Mouse (Mus musculus) intestine, embryonic 15.5 days (tissue): ENCODE measurements around the gene Camta1. TPM values are rescaled to one million over a fixed set of nuclear protein-coding genes. Genes with fewer than 3 reads are reported as not detected.
"Not testable (repeated sequence)": the region's sequence is repeated elsewhere in the genome, so short reads cannot be mapped to it uniquely, and the experiment has no call there.

Experiments used
- ATAC-seq: fragments of 200-750 bp; cut with Nextera tagmentation; 2 replicates; pipeline ENCODE4 v1.8.0; 2017; ENCODE audit warnings: moderate TSS enrichment, moderate library complexity
- H3K27ac ChIP-seq: fragments of 300-500 bp; sonication (generic); 2 replicates; pipeline ENCODE4 v1.5.1; 2015; ENCODE audit warnings: mild to moderate bottlenecking, inconsistent platforms
- H3K27me3 ChIP-seq: fragments of 300-500 bp; sonication (generic); replicated peaks from 2 replicates; pipeline ENCODE4 v1.6.1; 2015; ENCODE audit warnings: inconsistent platforms
- H3K36me3 ChIP-seq: fragments of 300-500 bp; sonication (generic); 2 replicates; pipeline ENCODE4 v1.6.1; 2015; ENCODE audit warnings: inconsistent platforms
- H3K4me1 ChIP-seq: fragments of 300-500 bp; sonication (generic); replicated peaks from 2 replicates; pipeline ENCODE4 v1.6.1; 2015; ENCODE audit warnings: inconsistent platforms
- H3K4me2 ChIP-seq: fragments of 300-500 bp; sonication (generic); replicated peaks from 2 replicates; pipeline ENCODE4 v1.6.1; 2015; ENCODE audit warnings: mild to moderate bottlenecking, inconsistent platforms
- H3K4me3 ChIP-seq: fragments of 300-500 bp; sonication (generic); replicated peaks from 2 replicates; pipeline ENCODE4 v1.5.1; 2015; ENCODE audit warnings: inconsistent platforms
- H3K9ac ChIP-seq: fragments of 300-500 bp; sonication (generic); 2 replicates; pipeline ENCODE4 v1.6.1; 2015; ENCODE audit warnings: inconsistent platforms
- H3K9me3 ChIP-seq: fragments of 300-500 bp; sonication (generic); 2 replicates; pipeline ENCODE4 v1.6.1; 2016; ENCODE audit warnings: inconsistent platforms
- WGBS: fragments of 180-500 bp; shearing (Covaris S2); methylation state at CpG from one replicate; pipeline ENCODE4 v1.1.7; 2015; 5-methylcytosine and 5-hydroxymethylcytosine counted together
- polyA plus RNA-seq: library from polyadenylated mRNA; unstranded; fragments of >200 nt; fragmentation: Nextera tagmentation; extraction: Ambion mirVana; gene quantifications from 2 replicates; pipeline ENCODE4 v1.2.1, GENCODE M21; 2015

Gene Camta1
- polyA plus RNA-seq, 1 experiment from 2014 or later = 75.7 TPM

DNA sequence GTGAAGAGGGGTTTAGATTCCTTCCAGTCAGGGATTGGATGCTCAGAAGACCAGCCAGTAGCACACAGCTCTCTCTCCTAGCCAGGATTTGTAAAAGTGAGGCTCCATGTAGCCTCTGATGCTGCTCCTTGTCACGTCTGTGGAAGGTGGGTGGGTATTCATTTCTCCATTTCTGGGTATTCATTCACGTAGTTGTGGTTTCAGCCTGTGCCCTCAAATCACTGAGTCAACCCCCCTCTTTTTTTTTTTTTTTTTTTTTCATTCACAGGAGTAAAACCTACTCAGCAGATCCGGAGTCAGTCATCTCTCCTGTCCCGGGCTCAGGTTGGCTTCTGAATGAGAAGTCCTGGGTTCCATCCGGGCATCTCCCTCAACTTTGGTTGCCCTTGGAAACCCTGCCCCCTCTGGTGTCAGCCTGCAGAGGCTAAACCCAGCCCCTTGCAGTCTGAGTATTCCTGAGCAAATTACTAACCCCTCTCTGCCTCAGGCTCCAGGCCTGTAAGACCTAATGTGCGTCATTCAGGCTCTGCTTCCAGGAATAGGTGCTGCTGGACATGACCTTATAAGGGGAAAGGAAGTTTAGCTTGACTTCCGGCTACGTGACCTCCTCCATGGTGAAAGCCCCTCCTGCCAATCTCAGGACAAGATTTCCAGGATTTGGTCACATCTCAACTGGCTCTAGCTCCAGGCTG is 944.2 kb downstream of the Camta1 start:
- WGBS = 72% methylated on average over 8 of the region's 8 CpGs

DNA sequence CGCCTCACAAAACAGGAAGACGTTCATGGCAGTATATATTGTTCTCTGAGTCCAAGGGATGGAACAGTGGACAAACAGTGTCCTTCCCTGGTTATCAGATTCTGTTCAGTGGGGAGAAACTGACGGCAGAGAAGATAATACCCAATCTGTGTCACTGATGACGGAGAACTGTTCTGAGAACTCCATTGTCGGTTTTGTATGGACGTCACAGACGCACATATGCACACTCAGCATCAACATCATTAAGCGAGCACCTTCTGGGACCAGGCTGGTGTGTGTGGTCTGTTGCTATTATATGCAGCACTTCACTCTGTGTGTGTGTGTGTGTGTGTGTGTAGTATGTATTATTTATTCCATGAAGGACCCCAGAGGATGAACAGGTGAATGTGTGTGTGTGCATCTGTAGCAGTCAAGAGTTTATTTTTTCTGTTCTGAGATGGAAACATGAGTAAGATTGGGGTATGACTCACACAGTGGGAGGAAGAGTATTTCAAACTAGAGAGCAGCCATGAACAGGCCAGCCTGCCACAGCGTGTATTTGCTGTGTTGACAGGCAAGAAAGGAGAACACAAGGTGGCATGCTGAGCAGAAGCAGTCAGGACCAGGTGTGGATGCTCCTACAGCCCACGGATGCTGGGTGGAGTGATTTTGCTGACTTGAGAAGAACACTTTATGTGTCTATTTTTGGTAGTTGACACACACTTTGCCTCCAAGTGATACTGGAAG is 946.3 kb downstream of the Camta1 start:
- Histone ChIP-seq H3K27ac (no peak overlapping the region), H3K4me1 (peaks cover 7% of the 10 kb centered on the region), H3K9me3 (no peaks in the 10 kb centered on the region), H3K36me3 (no peaks in the 10 kb centered on the region), H3K4me2 (peak overlapping the region; percentile 53), H3K4me3 (peak overlapping the region; percentile 60), H3K9ac (peak overlapping the region; percentile 68), H3K27me3 (no peaks in the 10 kb centered on the region)
- ATAC-seq = no peak
- 48% methylated on average over 10 of the region's 10 CpGs for WGBS

More for the DNA sequence above, 944.2 kb downstream of the Camta1 start:
- no peak overlapping the region for H3K9ac ChIP-seq
- no peak overlapping the region for H3K4me2 ChIP-seq
- H3K4me3 ChIP-seq = no peak overlapping the region
- H3K36me3 ChIP-seq = no peaks in the 10 kb centered on the region
- no peak overlapping the region for H3K27ac ChIP-seq
- no peaks in the 10 kb centered on the region for H3K27me3 ChIP-seq
- H3K4me1 ChIP-seq = peaks cover 7% of the 10 kb centered on the region
- no peak for ATAC-seq
- no peaks in the 10 kb centered on the region for H3K9me3 ChIP-seq

DNA sequence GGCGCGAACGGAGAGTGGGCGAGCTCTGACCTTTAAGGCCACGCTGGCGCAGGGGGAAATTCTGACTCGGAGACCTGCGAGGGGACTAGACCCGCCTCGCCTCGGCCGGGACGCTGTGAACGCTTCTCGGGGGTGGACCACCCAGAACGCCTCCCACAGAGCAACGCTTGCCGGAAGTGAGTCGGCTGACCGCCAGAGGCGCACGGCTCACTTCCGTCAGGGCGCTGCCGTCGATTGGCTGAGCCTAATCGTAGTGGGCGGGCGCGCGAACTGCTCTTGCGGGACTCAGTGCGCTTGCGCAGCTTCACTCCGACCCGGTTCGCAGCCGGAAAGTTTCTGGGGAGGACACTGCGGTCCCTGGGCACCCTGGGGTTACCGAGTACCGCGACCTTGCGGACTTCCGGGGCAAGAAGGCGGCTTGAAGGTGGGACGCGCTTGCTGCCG is 947.4 kb downstream of the Camta1 start, which contains the start of the genes Park7 and Tnfrsf9:
Gene Park7, minus strand, starts transcription at position 148 of the 444 bp plus-strand sequence.
Gene Tnfrsf9, plus strand, starts transcription at position 273 of the 444 bp plus-strand sequence.
- Histone ChIP-seq H3K27me3 (no peaks in the 10 kb centered on the region), H3K9me3 (no peaks in the 10 kb centered on the region), H3K4me2 (peak within 1 kb of the TSS; percentile 53), H3K36me3 (no peaks in the 10 kb centered on the region), H3K4me3 (peak within 1 kb of the TSS; percentile 60), H3K27ac (peak within 1 kb of the TSS; percentile 86), H3K4me1 (peaks cover 7% of the 10 kb centered on the region), H3K9ac (peak within 1 kb of the TSS; percentile 68)
- under 1% methylated on average over 48 of the region's 48 CpGs for WGBS
- ATAC-seq = peak; percentile 91

DNA sequence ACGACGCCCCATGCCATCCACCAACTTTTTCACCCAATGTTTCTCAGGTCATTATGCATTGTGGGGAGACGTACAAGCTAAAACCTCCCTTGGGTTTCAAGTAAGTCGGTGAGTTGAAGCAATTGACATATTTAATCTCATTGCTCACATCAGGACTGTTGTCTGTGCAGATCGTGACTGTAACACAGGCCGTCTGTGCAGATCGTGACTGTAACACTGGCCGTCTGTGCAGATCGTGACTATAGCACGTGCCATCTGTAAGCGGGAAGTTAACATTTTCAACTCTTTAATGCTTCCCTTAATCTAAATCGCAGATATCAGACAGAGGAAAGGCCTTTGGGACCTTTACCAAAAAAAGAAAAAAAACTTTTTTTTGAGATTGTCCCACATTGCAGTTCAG is 947.9 kb downstream of the Camta1 start:
- peak overlapping the region; percentile 53 for H3K4me2 ChIP-seq
- peak overlapping the region; percentile 68 for H3K9ac ChIP-seq
- peak overlapping the region; percentile 86 for H3K27ac ChIP-seq
- ATAC-seq = no peak
- H3K27me3 ChIP-seq = no peaks in the 10 kb centered on the region
- H3K9me3 ChIP-seq = no peaks in the 10 kb centered on the region
- 18% methylated on average over 12 of the region's 12 CpGs for WGBS
- peaks cover 7% of the 10 kb centered on the region for H3K4me1 ChIP-seq
- H3K36me3 ChIP-seq = no peaks in the 10 kb centered on the region
- H3K4me3 ChIP-seq = peak overlapping the region; percentile 60

DNA sequence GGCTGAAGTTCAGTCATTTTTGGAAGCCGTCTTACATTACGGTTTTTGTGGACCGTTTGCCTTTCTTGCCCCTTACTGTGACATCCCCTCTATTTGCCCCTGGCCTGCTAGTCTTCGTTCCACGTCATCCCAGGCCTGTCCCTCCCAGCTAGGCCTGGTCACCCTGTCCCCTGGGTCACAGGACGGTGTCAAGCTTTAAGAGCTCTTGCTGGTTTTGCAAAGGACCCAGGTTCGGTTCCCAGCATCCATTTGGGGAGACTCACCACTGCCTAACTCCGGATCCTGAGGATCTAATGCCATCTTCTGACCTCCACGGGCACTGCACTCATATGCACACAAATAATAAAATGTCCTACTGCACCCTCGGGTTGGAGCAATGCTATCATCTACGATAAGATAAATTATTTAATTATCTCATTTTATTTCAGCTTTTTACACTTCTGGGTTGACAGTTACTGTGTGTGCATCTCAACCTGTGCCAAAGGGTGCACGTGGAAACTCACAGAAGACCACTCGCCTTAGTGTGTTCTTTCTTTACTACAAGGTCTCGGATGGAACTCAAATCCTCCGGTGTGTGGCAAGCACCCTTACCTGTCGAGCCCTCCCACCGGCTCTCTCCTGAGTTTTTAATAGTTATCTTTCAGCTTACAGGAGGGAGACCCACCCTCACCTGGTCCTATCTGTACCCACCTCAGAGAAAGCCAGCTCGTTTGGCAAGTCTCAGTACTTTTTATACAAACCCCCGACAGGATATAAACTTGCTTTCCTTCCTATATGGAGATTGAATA is 951.3 kb downstream of the Camta1 start:
- Histone ChIP-seq H3K9me3 (no peaks in the 10 kb centered on the region), H3K36me3 (0 out of 2 replicates have a peak, but pooled peaks cover 4% of the 10 kb centered on the region), H3K27ac (peak overlapping the region; percentile 89; the same call in 1 of the 2 replicates), H3K4me2 (peak overlapping the region; percentile 67), H3K27me3 (no peaks in the 10 kb centered on the region), H3K9ac (no peak overlapping the region), H3K4me3 (peak overlapping the region; percentile 95; the same call in 1 of the 2 replicates), H3K4me1 (peaks cover 9% of the 10 kb centered on the region)
- ATAC-seq = peak; percentile 6; the same call in 1 of the 2 replicates
- WGBS = 83% methylated on average over 19 of the region's 19 CpGs

DNA sequence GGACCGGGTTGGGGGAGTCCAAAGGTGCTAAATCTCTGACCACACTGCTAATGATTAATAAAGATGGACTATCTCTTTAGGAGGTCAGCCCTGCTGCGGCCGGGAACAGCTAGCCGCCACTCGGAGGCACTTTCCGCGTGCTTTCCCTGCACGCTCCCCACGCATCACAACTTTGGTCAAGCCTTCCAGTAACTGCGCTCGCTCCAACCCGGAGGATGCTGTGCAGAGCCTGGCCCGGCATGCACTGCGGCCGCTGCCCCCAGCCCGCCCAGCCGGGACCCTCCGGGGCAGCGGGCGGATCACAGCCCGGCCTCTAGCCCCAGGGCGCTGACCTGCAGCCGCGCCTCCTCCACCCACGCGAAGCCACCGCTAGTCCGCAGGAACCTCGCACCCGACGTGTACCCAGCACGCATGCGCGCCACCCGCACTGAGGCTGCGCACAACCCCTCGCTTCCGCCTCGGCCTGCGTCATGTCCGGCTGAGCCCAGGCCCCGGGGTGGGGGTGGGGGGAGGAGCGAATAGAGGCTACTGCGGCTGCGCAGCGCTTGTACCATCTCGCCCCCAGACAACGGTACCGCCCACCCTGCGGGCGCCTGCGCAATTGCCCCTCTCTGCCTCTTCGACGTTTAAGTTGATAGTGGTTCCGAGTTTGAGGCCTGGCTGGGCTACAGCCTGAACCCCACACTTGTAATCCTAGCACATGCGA is 952.1 kb downstream of the Camta1 start:
- 0 out of 2 replicates have a peak, but pooled peaks cover 4% of the 10 kb centered on the region for H3K36me3 ChIP-seq
- WGBS = under 1% methylated on average over 56 of the region's 56 CpGs
- H3K4me3 ChIP-seq = peak overlapping the region; percentile 95
- no peaks in the 10 kb centered on the region for H3K27me3 ChIP-seq
- H3K4me2 ChIP-seq = peak overlapping the region; percentile 67
- H3K27ac ChIP-seq = peak overlapping the region; percentile 89
- peak overlapping the region; percentile 97 for H3K9ac ChIP-seq
- no peaks in the 10 kb centered on the region for H3K9me3 ChIP-seq
- peaks cover 4% of the 10 kb centered on the region; the same call in 1 of the 2 replicates for H3K4me1 ChIP-seq
- ATAC-seq = peak; percentile 93

DNA sequence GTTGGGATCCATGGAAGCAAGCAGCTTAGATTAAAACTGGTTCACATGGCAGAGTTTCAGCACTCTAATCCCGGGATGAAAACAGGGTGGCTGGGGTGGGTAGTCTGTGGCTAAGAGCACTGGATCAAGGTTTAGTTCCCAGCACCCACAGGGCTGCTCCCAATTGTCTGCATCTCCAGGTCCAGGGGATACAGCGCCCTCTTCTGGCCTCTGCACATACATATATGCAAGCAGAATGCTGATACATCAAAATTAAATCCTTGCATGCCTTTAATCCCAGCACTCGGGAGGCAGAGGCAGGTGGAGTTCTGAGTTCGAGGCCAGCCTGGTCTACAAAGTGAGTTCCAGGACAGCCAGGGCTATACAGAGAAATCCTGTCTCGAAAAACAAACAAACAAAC is 953.2 kb downstream of the Camta1 start:
- not testable (repeated sequence) for H3K4me1 ChIP-seq, H3K9me3 ChIP-seq, H3K4me3 ChIP-seq, H3K27ac ChIP-seq, H3K9ac ChIP-seq, ATAC-seq, H3K27me3 ChIP-seq
- Histone ChIP-seq H3K36me3 (peaks cover 10% of the 10 kb centered on the region), H3K4me2 (peak overlapping the region; percentile 67)
- WGBS = 76% methylated on average over 5 of the region's 5 CpGs

DNA sequence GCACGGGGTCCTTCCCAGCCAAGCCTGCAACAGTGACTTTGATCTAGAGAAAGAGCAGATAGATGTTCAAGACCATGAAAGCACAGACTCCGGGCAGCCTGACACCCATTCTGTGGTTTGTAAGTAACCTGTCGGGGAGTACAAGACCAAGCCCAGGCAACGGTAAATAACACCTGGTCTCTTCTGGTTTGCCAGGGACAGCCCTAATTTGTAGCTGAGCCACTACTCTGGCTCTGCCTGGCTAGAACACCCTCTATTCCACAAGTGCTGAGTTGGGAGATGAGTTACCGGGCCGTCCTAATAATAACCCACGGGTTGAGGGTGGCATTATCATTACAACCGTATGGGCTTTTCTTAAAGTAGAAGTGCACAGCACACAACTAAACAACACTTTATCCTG is 954.6 kb downstream of the Camta1 start:
- no peak overlapping the region for H3K9ac ChIP-seq
- H3K4me2 ChIP-seq = no peak overlapping the region
- ATAC-seq = no peak
- H3K4me3 ChIP-seq = no peak overlapping the region
- no peaks in the 10 kb centered on the region for H3K27me3 ChIP-seq
- WGBS = 96% methylated on average over 8 of the region's 8 CpGs
- H3K4me1 ChIP-seq = 0 out of 2 replicates have a peak, but pooled peaks cover 4% of the 10 kb centered on the region
- H3K9me3 ChIP-seq = no peaks in the 10 kb centered on the region
- H3K36me3 ChIP-seq = peaks cover 24% of the 10 kb centered on the region
- H3K27ac ChIP-seq = no peak overlapping the region

DNA sequence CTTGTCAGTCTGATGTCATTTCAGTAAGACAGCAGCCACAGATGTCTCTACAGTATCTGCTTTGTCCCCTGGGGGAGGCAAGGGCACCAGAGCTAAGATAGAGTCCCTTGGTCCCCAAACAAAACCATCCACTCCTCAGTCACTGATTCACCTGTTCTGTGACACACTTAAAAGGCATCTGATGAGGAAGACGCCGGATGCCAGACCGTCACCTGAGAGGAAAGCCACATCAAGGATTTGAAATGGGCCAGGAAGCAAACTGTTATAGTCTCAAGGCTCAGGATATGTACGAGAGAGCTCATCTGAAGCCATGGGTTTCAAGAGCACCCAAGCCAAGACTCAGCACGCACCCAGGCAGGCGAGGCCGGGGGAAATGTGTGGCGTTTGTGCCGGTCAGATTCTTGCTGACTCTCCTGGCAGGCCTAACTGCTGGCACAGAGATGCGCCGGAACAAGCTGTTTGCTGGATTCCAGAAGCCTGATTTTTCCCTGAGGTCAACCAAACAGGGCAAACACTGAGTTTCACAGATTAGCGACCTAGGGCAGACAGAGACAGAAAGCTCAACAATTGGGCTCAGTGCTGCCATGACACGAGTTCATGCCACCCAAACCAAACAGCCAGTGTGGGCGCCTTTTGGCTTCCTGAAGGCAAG is 958.5 kb downstream of the Camta1 start:
- Histone ChIP-seq H3K27me3 (no peaks in the 10 kb centered on the region), H3K4me3 (no peak overlapping the region), H3K36me3 (peaks cover 47% of the 10 kb centered on the region), H3K9me3 (no peaks in the 10 kb centered on the region), H3K27ac (no peak overlapping the region), H3K4me2 (no peak overlapping the region), H3K4me1 (0 out of 2 replicates have a peak, but pooled peaks cover under 1% of the 10 kb centered on the region), H3K9ac (no peak overlapping the region)
- no peak for ATAC-seq
- WGBS = 92% methylated on average over 14 of the region's 14 CpGs

DNA sequence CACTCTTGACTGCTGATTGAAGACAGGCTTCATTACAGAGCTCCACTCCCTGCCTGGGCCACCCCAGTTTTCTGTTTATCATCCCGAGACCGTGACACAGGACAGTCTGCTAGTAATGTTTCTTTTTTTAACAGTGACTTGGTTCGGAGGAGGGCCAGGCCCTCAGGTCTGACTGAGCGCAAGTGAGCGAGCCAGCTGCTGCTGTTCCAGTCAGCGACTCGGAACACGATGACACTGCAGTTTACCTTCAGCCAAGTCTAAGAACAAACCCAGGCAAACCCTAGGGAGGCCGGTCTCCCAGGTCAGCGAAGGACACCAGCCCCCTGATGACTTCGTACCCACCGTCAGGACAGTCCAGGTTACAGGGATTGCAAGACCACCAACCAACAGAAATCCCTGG is 959.6 kb downstream of the Camta1 start:
- WGBS = 83% methylated on average over 12 of the region's 12 CpGs

DNA sequence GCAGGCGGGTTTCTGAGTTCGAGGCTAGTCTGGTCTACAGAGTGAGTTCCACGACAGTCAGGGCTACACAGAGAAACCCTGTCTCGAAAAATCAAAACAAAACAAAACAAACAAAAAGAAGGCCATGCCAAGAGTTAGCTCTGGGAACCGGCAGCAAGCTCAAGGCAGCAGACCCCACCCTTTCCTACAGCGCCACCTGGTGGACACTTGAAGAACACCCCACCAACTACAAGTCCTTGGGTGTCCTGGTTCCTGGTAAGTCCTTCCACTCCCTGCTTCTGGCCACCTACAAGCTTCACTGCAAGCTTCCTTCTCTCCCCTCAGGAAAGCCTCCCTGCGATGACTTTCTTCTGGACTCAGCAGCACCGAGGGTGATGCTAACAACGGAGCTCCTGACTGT is 960.0 kb downstream of the Camta1 start:
- H3K9ac ChIP-seq = no peak overlapping the region
- WGBS = 52% methylated on average over 9 of the region's 9 CpGs
- H3K27ac ChIP-seq = no peak overlapping the region
- H3K4me1 ChIP-seq = no peaks in the 10 kb centered on the region
- H3K4me2 ChIP-seq = no peak overlapping the region
- H3K27me3 ChIP-seq = no peaks in the 10 kb centered on the region
- ATAC-seq = peak; percentile 19; the same call in 1 of the 2 replicates
- no peak overlapping the region for H3K4me3 ChIP-seq
- H3K9me3 ChIP-seq = no peaks in the 10 kb centered on the region
- H3K36me3 ChIP-seq = peaks cover 62% of the 10 kb centered on the region

More for the DNA sequence above, 959.6 kb downstream of the Camta1 start:
- H3K4me1 ChIP-seq = no peaks in the 10 kb centered on the region
- H3K4me2 ChIP-seq = no peak overlapping the region
- H3K9ac ChIP-seq = no peak overlapping the region
- peaks cover 57% of the 10 kb centered on the region for H3K36me3 ChIP-seq
- H3K4me3 ChIP-seq = no peak overlapping the region
- no peak overlapping the region for H3K27ac ChIP-seq
- ATAC-seq = no peak
- H3K27me3 ChIP-seq = no peaks in the 10 kb centered on the region
- no peaks in the 10 kb centered on the region for H3K9me3 ChIP-seq
